Mouse (Mus musculus): Measurements from ENCODE around the gene Pgm1.

- TF ChIP-seq CTCF (IDR thresholded peaks at IDR 0.05; ENCODE audit: control insufficient read depth, insufficient read depth, insufficient replicate concordance, low read depth, low read length) (no peak), POLR2A (IDR thresholded peaks at IDR 0.05; ENCODE audit: control insufficient read depth, low read depth, low read length) (no peak)
Measured at GRCm38 (mm10) chr4:99928521-99928920, 693 bp upstream of the Pgm1 start.
